Mouse (Mus musculus) hindbrain, embryonic 10.5 days (tissue): Measurements from ENCODE around the gene Cyth4. TPM values are rescaled to one million over a fixed set of nuclear protein-coding genes. Genes with fewer than 3 reads are reported as not detected.

Experiments used
- DNase-seq: peaks from one replicate; pipeline ENCODE4 v3.0.0-alpha.2; 2017; ENCODE audit warnings: low spot score
- H3K27ac ChIP-seq: fragments of 300-500 bp; sonication (generic); 2 replicates; pipeline ENCODE4 v1.5.1; 2016; ENCODE audit warnings: mild to moderate bottlenecking, moderate library complexity
- H3K27me3 ChIP-seq: fragments of 300-500 bp; sonication (generic); 2 replicates; pipeline ENCODE4 v1.6.1; 2016; ENCODE audit warnings: mild to moderate bottlenecking; ENCODE audit not compliant: poor library complexity, insufficient read depth, severe bottlenecking
- H3K36me3 ChIP-seq: fragments of 300-500 bp; sonication (generic); 2 replicates; pipeline ENCODE4 v1.6.1; 2016; ENCODE audit warnings: mild to moderate bottlenecking, moderate library complexity
- H3K4me1 ChIP-seq: fragments of 300-500 bp; sonication (generic); replicated peaks from 2 replicates; pipeline ENCODE4 v1.6.1; 2016; ENCODE audit warnings: mild to moderate bottlenecking
- H3K4me3 ChIP-seq: fragments of 300-500 bp; sonication (generic); 2 replicates; pipeline ENCODE4 v1.5.1; 2016; ENCODE audit warnings: mild to moderate bottlenecking, moderate library complexity
- H3K9me3 ChIP-seq: fragments of 300-500 bp; sonication (generic); 2 replicates; pipeline ENCODE4 v1.6.1; 2016; ENCODE audit warnings: mild to moderate bottlenecking, moderate library complexity
- WGBS: fragments of 180-500 bp; shearing (Covaris S2); methylation state at CpG from one replicate; pipeline ENCODE4 v1.1.7; 2016; 5-methylcytosine and 5-hydroxymethylcytosine counted together
- polyA plus RNA-seq: library from polyadenylated mRNA; unstranded; fragments of >200 nt; fragmentation: Nextera tagmentation; extraction: Ambion mirVana; gene quantifications from 2 replicates; pipeline ENCODE4 v1.2.1, GENCODE M21; 2016

Gene Cyth4
- 4.9 and 8.1 TPM in 2 replicates for polyA plus RNA-seq

DNA sequence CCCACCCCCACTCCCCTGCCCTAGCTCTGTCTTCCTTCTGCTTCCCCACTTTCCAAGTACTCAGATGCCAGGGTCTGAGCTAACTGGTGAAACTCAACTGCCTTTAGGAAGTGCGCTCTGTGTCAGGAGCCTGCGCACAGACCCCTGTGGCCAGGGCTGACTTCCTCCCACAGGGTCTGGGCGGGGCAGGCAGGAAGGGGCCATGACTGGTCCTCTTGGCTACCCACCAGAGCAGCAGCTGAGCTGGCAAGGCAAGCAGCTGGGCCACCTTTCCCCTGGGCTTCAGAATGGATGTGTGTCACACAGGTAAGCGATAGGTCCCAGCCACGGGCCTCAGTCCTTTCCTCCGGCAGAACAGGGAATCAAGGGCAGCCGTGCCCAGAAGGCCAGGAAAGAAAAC lies at the start of gene Cyth4:
Gene Cyth4, plus strand, starts transcription at position 134 of the 400 bp plus-strand sequence.
- Histone ChIP-seq H3K9me3 (no peaks in the 10 kb centered on the region), H3K4me3 (no peak within 1 kb of the TSS)
- WGBS, result 84% methylated on average over 7 of the region's 7 CpGs

DNA sequence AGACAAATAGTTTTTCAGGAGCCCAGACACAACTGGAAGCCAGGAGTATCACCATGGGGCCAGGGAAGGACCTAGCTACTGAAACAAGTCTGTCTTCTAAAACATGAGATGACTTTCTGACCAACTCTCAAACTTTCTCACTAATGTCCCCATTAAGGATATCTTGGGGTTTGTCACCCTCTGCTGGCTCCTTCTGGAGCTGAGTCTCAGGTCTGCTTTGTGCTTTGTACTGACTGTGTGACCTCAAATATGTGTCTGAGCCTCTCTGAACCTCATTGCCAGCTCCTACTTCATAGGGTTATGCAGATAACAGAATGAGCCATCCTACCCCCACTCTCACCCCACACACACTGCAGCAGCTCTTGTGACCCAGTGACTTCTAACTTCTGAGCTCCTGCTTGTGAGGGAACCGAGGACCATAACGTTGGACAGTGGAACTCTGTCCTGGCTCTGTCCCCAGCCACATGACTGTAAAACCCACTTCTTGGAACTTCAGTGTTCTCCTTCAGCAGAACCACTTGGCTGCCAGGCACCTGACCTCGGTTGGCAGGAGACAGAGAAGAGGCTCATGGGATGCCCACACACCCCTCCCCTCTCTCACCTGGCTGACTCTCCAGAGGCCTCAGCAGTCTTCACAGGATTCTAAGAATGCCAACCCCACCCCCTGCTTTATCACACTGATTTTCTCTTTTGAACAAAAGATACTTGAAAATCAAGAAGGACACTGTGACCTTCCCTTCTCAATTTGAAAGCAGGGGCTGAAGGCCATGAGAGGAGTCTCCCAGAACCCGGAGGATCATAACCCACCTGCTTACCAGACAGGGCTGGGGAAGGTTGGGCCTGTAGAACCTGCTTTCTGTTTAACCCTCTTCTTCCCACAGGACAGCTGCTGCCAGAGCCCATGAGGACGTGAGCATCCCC lies 49.2 kb upstream of the Cyth4 start:
- H3K36me3 ChIP-seq, result no peaks in the 10 kb centered on the region
- H3K9me3 ChIP-seq, result peaks cover 8% of the 10 kb centered on the region; the same call in 1 of the 2 replicates
- H3K4me3 ChIP-seq, result no peak overlapping the region
- H3K27ac ChIP-seq, result peak overlapping the region; percentile 35
- H3K27me3 ChIP-seq, result peaks cover 25% of the 10 kb centered on the region
- DNase-seq, result no peak
- whole genome bisulfite sequencing, result 58% methylated on average over 5 of the region's 5 CpGs
- H3K4me1 ChIP-seq, result peaks cover 39% of the 10 kb centered on the region

More for the DNA sequence above, at the start of gene Cyth4:
- Histone ChIP-seq H3K27me3 (no peaks in the 10 kb centered on the region), H3K36me3 (no peaks in the 10 kb centered on the region), H3K27ac (peak within 1 kb of the TSS; percentile 29; the same call in 1 of the 2 replicates), H3K4me1 (peaks cover 23% of the 10 kb centered on the region)
- no peak for DNase-seq

DNA sequence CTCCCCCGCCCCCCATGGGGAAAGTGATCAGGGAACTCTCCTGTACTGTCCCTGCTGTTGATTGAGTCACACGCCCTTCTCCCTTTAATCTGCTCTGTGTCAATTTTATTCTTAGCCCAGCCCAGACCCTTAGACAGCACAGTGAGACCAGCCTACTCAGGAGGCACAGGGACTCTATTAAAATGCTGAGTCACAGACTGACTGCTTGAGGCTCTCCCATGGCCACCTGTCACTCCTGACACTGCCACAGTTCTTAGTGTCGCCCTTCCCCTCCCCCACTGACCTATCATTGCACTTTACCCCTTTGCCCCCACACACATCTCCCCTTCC lies 48.5 kb upstream of the Cyth4 start:
- no peaks in the 10 kb centered on the region for H3K36me3 ChIP-seq
- H3K27ac ChIP-seq, result peak overlapping the region; percentile 35
- H3K9me3 ChIP-seq, result peaks cover 9% of the 10 kb centered on the region; the same call in 1 of the 2 replicates
- peaks cover 39% of the 10 kb centered on the region for H3K4me1 ChIP-seq
- H3K27me3 ChIP-seq, result peaks cover 25% of the 10 kb centered on the region
- H3K4me3 ChIP-seq, result no peak overlapping the region
- no peak for DNase-seq
- WGBS, result 23% methylated on average over 3 of the region's 3 CpGs

DNA sequence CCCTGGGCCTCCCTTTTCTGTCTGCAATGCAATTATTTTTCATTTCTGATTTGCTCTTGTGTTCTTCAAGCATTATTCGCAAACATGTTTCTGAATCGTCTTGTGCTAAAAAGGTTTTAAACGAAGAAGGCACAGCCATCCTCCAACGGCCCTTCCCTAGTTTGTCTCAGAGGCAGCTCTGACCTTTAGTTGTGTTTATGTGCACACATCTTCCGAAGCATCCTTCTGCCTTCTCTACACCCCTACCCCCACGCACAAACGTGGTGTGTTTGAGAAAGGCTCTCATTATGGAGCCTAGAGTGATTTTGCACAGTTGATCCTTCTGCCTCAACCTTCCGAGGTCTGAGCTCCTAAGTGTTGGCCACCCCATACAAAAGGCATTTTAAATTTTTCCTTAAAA lies 48.1 kb upstream of the Cyth4 start:
- Histone ChIP-seq H3K9me3 (peaks cover 9% of the 10 kb centered on the region; the same call in 1 of the 2 replicates), H3K4me1 (peaks cover 39% of the 10 kb centered on the region), H3K27me3 (peaks cover 21% of the 10 kb centered on the region), H3K36me3 (no peaks in the 10 kb centered on the region), H3K27ac (no peak overlapping the region), H3K4me3 (no peak overlapping the region)
- DNase-seq, result no peak
- WGBS, result 79% methylated on average over 8 of the region's 8 CpGs

DNA sequence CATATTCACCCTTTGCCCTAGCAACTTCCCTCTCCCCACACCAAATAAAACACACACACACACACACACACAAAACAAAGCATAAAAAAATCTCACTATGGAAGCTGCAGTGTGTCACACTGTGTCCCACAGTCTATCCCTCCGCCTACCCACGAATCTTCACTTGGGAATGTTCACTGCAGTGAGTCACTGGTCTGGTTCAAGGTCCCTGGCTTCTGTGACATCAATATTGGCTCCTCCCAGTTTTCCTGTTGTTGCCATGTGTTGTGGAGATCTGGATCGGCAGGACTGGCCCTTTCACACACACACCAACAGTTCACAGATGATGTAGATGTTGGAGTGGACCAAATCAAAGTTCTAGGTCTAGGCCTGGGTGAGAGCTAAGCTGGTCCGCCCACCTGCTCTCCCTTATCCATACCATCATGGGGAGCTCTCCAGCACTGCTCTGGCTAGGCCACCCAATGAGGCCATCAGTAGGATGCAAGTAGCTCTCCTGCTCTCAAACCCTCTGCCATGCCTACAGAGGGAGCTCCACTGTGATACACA lies 47.6 kb upstream of the Cyth4 start:
- no peak overlapping the region for H3K4me3 ChIP-seq

DNA sequence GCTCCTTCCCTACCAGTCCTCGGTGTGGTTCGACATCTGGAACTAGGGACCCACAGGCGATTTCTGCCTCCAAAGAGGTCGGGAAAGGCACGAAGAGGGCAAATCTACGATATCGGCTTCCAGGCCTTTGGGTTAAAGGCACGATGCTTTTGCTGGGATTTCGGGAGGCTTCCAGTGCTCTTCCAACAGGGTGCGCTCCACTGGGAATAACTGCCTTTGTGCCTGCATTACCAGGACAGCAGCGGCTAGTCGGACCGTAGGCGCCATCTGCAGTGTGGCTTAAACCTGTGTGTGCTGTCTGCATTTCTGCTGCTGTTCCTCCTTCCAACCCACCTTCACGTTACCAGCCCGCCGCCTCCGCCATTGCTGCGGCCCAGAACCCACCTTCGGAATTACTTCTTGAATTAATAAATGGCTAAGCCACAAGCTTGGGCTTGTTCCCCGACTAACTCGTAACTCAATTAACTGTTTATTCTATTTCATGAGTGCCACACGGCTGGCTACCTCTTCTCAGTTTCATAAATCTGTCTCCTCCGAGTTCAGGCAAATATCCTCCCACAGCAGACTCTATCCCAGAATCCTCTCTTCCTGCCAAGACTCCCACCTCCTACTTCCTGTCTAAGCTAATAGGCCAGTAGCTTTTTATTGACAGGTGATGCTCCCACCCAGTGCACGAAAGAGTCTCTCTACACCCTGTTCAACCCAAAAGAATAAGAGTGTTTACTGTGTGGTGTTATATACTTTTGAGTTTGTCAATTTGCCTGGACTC lies 42.1 kb upstream of the Cyth4 start:
- Histone ChIP-seq H3K27ac (no peak overlapping the region), H3K36me3 (no peaks in the 10 kb centered on the region), H3K4me1 (peaks cover 32% of the 10 kb centered on the region), H3K4me3 (peak overlapping the region; percentile 21; the same call in 1 of the 2 replicates), H3K9me3 (peaks cover 9% of the 10 kb centered on the region; the same call in 1 of the 2 replicates), H3K27me3 (no peaks in the 10 kb centered on the region)
- no peak for DNase-seq
- WGBS, result 62% methylated on average over 25 of the region's 25 CpGs

More for the DNA sequence above, 47.6 kb upstream of the Cyth4 start:
- peaks cover 34% of the 10 kb centered on the region for H3K4me1 ChIP-seq
- no peaks in the 10 kb centered on the region for H3K36me3 ChIP-seq
- H3K27me3 ChIP-seq, result peaks cover 15% of the 10 kb centered on the region
- H3K27ac ChIP-seq, result no peak overlapping the region
- WGBS, result 83% methylated on average over 4 of the region's 4 CpGs
- no peak for DNase-seq
- H3K9me3 ChIP-seq, result peaks cover 9% of the 10 kb centered on the region; the same call in 1 of the 2 replicates

DNA sequence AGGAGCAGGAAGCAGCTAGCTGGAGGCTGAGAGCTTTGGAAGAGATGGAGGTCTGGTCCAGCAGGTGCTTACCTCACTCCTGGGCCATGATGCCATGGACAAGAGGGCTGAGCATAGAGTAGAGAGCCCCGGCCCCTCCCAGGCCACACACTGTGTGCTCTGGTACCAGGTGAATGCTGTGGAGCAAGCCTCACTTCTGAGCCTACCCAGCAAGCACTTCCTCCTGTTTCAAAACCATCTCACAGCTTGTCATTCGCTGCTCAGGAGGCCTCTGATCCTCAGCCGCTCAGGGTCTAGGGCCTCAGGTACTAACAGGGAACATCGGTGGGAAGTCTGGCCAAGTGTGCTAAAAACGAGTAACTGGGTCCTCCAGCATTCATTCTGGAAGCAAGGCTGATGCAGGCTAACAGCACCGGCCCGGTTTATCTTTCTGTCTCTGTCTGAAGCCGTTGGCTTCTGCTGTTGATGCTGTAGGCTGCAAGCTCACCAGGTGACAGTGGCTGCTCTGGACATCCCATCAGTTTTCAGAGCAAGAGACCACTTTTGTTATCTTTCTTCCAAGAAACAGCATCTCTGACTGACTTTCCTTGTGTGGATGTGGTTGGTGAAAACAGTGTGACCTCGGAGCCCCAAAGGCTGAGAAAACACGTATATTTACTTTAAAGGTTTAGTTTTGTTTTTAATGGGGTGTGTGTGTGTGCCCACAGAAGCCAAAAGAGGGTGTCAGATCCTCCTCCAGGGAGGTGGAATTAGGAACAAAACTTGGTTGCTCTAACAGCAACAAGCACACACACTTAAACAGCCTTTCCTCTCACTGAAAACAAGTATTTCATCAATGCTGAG lies 38.9 kb upstream of the Cyth4 start:
- Histone ChIP-seq H3K9me3 (no peaks in the 10 kb centered on the region), H3K4me3 (no peak overlapping the region), H3K27me3 (no peaks in the 10 kb centered on the region), H3K36me3 (no peaks in the 10 kb centered on the region), H3K4me1 (peaks cover 33% of the 10 kb centered on the region), H3K27ac (0 out of 2 replicates have a peak overlapping the region, but pooled peaks have one; percentile 16)
- 64% methylated on average over 10 of the region's 10 CpGs for WGBS
- DNase-seq, result no peak

DNA sequence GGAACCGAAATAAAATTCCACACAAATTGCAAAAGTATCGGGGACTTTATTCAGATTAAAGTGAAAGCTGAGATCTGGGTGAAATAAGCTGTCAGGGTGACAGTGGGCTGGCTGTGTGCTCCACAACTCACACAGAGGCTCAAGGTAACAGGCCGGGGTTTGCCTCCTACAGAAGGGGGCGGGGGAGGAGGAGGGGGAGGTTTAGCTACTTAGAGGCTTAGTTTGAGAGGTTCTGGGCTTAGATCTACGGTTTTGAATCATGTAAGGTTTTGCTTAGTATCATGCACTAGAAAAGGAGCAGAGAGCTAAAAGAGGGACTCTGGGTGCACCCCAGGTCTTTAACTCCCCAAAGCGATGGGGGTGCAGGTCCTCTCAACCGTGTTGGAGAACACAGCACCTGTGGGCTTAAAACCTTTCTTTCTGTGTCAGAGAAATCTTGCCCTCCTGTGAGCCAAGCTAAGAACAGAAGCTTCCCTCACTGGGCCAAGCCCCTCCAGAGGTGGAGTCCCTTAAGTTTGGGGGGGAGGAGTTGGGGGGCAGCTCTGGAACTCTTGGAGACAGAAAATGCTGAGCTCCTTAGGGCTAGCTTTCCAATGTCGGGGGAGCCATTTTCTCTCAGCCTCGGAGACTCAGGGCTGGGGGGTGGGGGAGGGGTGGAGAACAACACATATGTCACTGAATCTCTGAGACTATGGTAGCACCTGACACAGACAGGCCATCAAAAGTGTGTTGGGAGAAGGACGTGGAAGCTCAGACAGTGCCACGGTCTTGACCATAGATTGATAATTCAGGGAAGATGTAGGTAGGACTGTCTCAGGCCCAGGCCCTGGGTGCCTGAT lies 37.5 kb upstream of the Cyth4 start:
- no peak for DNase-seq
- Histone ChIP-seq H3K36me3 (no peaks in the 10 kb centered on the region), H3K4me3 (no peak overlapping the region), H3K4me1 (peaks cover 38% of the 10 kb centered on the region), H3K27me3 (no peaks in the 10 kb centered on the region), H3K27ac (no peak overlapping the region), H3K9me3 (no peaks in the 10 kb centered on the region)
- WGBS, result 66% methylated on average over 11 of the region's 11 CpGs

DNA sequence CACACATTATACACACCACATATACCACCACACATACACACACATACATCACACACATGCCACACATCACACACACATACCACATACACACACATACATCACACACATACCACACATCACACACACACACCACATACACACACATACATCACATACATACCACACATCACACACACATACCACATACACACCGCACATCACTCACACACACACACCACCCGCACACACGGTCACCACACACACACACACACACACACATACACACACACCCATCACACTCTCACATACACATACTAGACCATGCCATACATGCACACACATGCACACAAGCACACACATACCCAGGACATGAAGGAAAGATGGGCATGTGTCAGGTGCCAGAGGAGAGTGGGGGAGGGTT lies 33.5 kb upstream of the Cyth4 start:
- Histone ChIP-seq H3K4me3 (no peak overlapping the region), H3K27ac (no peak overlapping the region), H3K36me3 (no peaks in the 10 kb centered on the region), H3K9me3 (no peaks in the 10 kb centered on the region), H3K27me3 (no peaks in the 10 kb centered on the region; the same call in 1 of the 2 replicates), H3K4me1 (peaks cover 24% of the 10 kb centered on the region)
- no peak for DNase-seq
- WGBS, result 94% methylated on average over 3 of the region's 3 CpGs

DNA sequence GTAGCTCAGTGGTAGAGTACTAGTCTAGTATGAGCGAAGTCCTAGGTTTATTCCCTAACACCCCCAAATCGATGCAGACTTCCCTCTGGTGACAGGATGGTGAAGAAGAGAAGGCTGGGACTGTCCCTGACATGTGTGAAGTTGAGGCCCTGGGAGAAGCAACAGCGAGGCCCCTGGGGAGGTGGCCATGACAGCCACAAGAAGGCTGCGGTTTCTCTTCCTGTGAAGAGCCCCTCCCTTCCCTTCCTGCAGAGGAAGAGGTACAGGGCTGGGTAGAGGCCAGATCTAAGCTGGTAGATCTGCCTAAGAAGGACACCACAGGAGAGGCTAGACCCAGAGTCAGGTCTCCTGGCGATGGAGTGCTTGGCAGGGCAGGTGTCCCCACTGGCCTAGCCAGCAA lies 32.9 kb upstream of the Cyth4 start:
- DNase-seq, result no peak
- H3K9me3 ChIP-seq, result no peaks in the 10 kb centered on the region
- WGBS, result 82% methylated on average over 5 of the region's 5 CpGs

DNA sequence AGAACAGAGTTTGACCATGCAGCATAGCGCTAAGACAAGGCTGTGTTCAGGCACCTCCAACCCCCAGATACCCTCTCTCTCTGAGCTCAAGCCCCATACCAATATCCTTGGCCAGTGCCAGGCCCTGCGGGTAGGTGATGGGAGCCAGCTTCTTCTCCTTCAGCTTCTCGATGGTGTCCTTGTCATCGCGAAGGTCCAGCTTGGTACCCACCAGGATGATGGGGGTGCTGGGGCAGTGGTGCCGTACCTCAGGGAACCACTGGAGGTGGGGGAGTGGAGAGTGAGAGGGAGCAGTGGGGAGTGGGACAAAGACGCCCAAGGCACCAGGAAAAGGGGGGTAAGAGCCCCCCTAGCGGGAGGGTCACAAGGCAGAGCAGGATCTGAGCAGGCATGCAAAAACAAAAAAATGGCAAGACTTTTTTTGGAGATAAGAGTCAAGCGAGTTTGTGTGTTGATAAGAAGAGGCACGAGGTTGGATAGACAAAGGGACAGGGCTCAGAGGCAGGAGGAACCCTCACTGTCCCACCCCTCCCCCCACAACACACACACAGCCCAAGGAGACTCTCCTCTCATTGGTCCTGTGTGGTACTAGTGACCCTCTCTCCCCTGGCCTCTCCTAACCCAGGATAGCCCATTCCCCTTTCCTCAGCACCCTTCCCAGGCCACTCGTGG lies 31.9 kb upstream of the Cyth4 start:
- H3K27me3 ChIP-seq, result no peaks in the 10 kb centered on the region; the same call in 1 of the 2 replicates
- WGBS, result 70% methylated on average over 11 of the region's 11 CpGs
- no peak overlapping the region for H3K4me3 ChIP-seq
- 0 out of 2 replicates have a peak, but pooled peaks cover 13% of the 10 kb centered on the region for H3K4me1 ChIP-seq
- no peaks in the 10 kb centered on the region for H3K9me3 ChIP-seq
- no peaks in the 10 kb centered on the region for H3K36me3 ChIP-seq
- DNase-seq, result no peak
- H3K27ac ChIP-seq, result peak overlapping the region; percentile 45; the same call in 1 of the 2 replicates

More for the DNA sequence above, 32.9 kb upstream of the Cyth4 start:
- H3K36me3 ChIP-seq, result no peaks in the 10 kb centered on the region
- H3K4me3 ChIP-seq, result no peak overlapping the region
- peaks cover 18% of the 10 kb centered on the region for H3K4me1 ChIP-seq
- H3K27ac ChIP-seq, result no peak overlapping the region
- H3K27me3 ChIP-seq, result no peaks in the 10 kb centered on the region; the same call in 1 of the 2 replicates
